Mouse (Mus musculus) heart, embryonic 14.5 days (tissue): Measurements from ENCODE around the gene Tia1. TPM values are rescaled to one million over a fixed set of nuclear protein-coding genes. Genes with fewer than 3 reads are reported as not detected.

Experiments used
- ATAC-seq: fragments of 200-750 bp; cut with Nextera tagmentation; 2 replicates; pipeline ENCODE4 v1.8.0; 2017; ENCODE audit warnings: low read depth, moderate TSS enrichment; ENCODE audit not compliant: insufficient number of reproducible peaks, insufficient read depth, low FRiP score
- H3K27ac ChIP-seq, 2 experiments: fragments of 200-500 bp in 1 of 2; fragments of 300-500 bp in 1 of 2; sonication (generic) in 1 of 2; replicated peaks in 1 of 2; 2 replicates each; pipeline ENCODE4 v1.5.1; 2012 to 2014; ENCODE audit warnings: low read depth in 2 of 2, low read length in 2 of 2, control low read depth in 1 of 2, mild to moderate bottlenecking in 1 of 2, mixed read lengths in 1 of 2; ENCODE audit not compliant: control insufficient read depth in 1 of 2, insufficient read depth in 1 of 2
- H3K27me3 ChIP-seq: fragments of 300-500 bp; sonication (generic); 2 replicates; pipeline ENCODE4 v1.6.1; 2014; ENCODE audit warnings: mild to moderate bottlenecking, low read length, control low read depth; ENCODE audit not compliant: control insufficient read depth, insufficient read depth
- H3K36me3 ChIP-seq: fragments of 300-500 bp; sonication (generic); 2 replicates; pipeline ENCODE4 v1.6.1; 2014; ENCODE audit warnings: mild to moderate bottlenecking, control low read depth, low read length, mixed read lengths; ENCODE audit not compliant: control insufficient read depth, insufficient read depth
- H3K4me1 ChIP-seq, 2 experiments: fragments of 200-500 bp in 1 of 2; fragments of 300-500 bp in 1 of 2; sonication (generic) in 1 of 2; 2 replicates each; pipeline ENCODE4 v1.6.1; 2012 to 2014; ENCODE audit warnings: low read length in 2 of 2, control low read depth in 1 of 2, mixed read lengths in 1 of 2; ENCODE audit not compliant: control insufficient read depth in 2 of 2, insufficient read depth in 2 of 2
- H3K4me2 ChIP-seq: fragments of 300-500 bp; sonication (generic); 2 replicates; pipeline ENCODE4 v1.6.1; 2014; ENCODE audit warnings: mild to moderate bottlenecking, low read length
- H3K4me3 ChIP-seq, 2 experiments: fragments of 200-500 bp in 1 of 2; fragments of 300-500 bp in 1 of 2; sonication (generic) in 1 of 2; 2 replicates each; pipeline ENCODE4 v1.5.1; 2012 to 2014; ENCODE audit warnings: low read length in 2 of 2, mild to moderate bottlenecking in 2 of 2, control low read depth in 1 of 2, low read depth in 1 of 2, moderate library complexity in 1 of 2; ENCODE audit not compliant: control insufficient read depth in 1 of 2, insufficient read depth in 1 of 2
- H3K9ac ChIP-seq: fragments of 300-500 bp; sonication (generic); 2 replicates; pipeline ENCODE4 v1.6.1; 2014; ENCODE audit warnings: mild to moderate bottlenecking, low read length
- H3K9me3 ChIP-seq: fragments of 300-500 bp; sonication (generic); 2 replicates; pipeline ENCODE4 v1.6.1; 2016; ENCODE audit warnings: low read length, control low read depth; ENCODE audit not compliant: control insufficient read depth
- WGBS: fragments of 180-500 bp; shearing (Covaris S2); extraction: QIAGEN DNeasy Blood & Tissue Kit; methylation state at CpG from one replicate; pipeline ENCODE4 v1.1.7; 2014; 5-methylcytosine and 5-hydroxymethylcytosine counted together
- polyA plus RNA-seq: library from polyadenylated mRNA; unstranded; fragments of >200 nt; fragmentation: Nextera tagmentation; extraction: Ambion mirVana; gene quantifications from 2 replicates; pipeline ENCODE4 v1.2.1, GENCODE M21; 2014

The Tia1 gene
- polyA plus RNA-seq, 1 experiment from 2014 or later, result 133 TPM

- Histone ChIP-seq H3K27me3 (no peaks in the 10 kb centered on the region), H3K27ac (peak overlapping the region; percentile 34 to 80), H3K9me3 (no peaks in the 10 kb centered on the region), H3K4me3 (peak overlapping the region; percentile 75 to 76), H3K9ac (peak overlapping the region; percentile 91), H3K36me3 (peaks cover 22% of the 10 kb centered on the region), H3K4me2 (peak overlapping the region; percentile 95), H3K4me1 (peaks cover 13% of the 10 kb centered on the region in 2 experiments)
- WGBS, result 36% methylated on average over 25 of the region's 25 CpGs
- 0 out of 2 replicates have a peak, but pooled peaks have one; percentile 1 for ATAC-seq
Observed at GRCm38 (mm10) chr6:86366125-86366852, 37.7 kb upstream of the Tia1 start.

- no peak overlapping the region for H3K9ac ChIP-seq
- H3K27me3 ChIP-seq, result no peaks in the 10 kb centered on the region
- H3K9me3 ChIP-seq, result no peaks in the 10 kb centered on the region
- ATAC-seq, result no peak
- H3K4me1 ChIP-seq, result peaks cover 13% of the 10 kb centered on the region in 2 experiments
- no peak overlapping the region for H3K4me3 ChIP-seq
- peak overlapping the region; percentile 95 for H3K4me2 ChIP-seq
- H3K36me3 ChIP-seq, result peaks cover 22% of the 10 kb centered on the region
- 51% methylated on average over 2 of the region's 2 CpGs for WGBS
- H3K27ac ChIP-seq, result no peak overlapping the region
Observed at GRCm38 (mm10) chr6:86366853-86367249, 37.2 kb upstream of the Tia1 start.

DNA sequence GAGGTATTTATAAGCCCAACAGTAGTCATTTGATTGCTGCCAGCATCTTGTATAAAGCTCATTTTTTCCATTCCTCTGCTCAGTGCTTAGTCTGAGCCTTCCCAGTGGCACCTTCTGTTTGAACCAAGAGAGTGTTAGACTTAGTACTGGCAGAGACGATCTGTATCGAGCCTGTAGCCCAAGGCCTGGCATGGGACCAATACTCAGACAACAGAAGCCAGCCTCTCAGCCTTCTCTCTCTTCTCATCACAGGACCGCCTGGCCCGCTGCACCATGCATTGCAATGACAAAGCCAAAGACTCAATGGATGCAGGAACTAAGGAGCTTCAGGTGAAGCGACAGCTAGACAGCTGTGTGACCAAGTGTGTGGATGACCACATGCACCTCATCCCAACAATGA, 35.5 kb upstream of the Tia1 start:
- Histone ChIP-seq H3K9me3 (no peaks in the 10 kb centered on the region), H3K27me3 (no peaks in the 10 kb centered on the region), H3K4me1 (peaks cover 13 to 24% of the 10 kb centered on the region in 2 experiments), H3K27ac (no peak overlapping the region), H3K4me3 (no peak overlapping the region), H3K9ac (no peak overlapping the region), H3K36me3 (peaks cover 22% of the 10 kb centered on the region), H3K4me2 (no peak overlapping the region)
- WGBS, result 86% methylated on average over 5 of the region's 5 CpGs
- no peak for ATAC-seq

DNA sequence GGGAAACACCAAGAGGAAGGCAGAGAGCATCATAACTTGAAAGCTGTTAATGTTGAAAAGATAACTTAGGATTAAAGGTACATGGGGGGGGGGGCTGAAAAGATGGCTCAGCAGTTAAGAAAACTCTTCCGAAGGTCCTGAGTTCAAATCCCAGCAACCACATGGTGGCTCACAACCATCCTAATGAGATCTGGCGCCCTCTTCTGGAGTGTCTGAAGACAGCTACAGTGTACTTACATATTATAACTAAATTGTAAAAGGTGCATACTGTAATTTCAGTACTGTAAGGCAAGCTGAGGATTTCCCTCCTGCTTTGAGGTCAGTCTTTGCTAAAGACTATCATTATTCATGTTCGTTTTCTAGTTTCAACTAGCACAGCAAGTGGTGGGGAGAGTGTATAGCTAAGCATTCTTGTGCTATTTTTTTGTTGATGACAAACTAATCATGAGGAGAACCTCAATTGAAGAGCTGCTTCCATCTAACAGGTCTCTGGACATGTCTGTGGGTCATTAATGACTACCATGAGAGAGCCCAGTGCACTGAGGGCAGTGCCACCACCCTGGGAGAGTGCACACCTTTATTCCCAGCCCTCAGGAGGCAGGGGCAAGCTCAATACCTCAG, 33.8 kb upstream of the Tia1 start:
- H3K9me3 ChIP-seq, result no peaks in the 10 kb centered on the region
- H3K9ac ChIP-seq, result peak overlapping the region; percentile 90
- no peak overlapping the region for H3K4me3 ChIP-seq
- WGBS, result 64% methylated on average over 3 of the region's 3 CpGs
- H3K36me3 ChIP-seq, result peaks cover 28% of the 10 kb centered on the region
- no peaks in the 10 kb centered on the region for H3K27me3 ChIP-seq
- H3K27ac ChIP-seq, result no peak overlapping the region
- H3K4me1 ChIP-seq, result peaks cover 11 to 24% of the 10 kb centered on the region in 2 experiments
- H3K4me2 ChIP-seq, result peak overlapping the region; percentile 82
- no peak for ATAC-seq

DNA sequence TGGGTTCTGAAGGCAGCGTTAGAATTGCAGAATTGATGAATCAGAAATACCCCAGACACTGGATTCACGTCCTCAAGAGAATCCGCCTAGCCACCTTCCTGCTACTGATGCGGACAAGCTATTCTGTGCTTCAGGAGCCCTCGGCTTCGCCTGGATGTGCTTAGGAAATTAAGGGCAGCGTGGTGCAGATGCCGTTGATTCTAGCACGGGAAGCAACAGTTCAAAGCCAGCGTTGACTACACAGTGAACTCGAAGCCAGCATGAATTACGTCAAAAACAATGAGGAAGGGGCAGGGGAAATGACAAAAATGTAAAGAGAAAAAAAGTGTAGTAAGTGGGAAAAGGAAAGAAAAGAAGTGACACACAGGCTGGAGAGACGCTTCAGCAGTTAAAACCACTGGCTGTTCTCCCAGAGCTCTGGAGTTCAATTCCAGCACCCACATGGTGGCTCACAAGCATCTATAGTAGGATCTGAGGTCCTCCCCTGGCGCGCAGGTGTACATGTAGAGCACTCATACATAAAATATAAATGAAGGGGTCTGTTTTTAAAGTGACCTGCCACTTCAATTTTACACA, 33.2 kb upstream of the Tia1 start, which contains the start of gene Snrpg:
Snrpg (plus strand) TSS at position 541 of the 576 bp plus-strand sequence.
- 17% methylated on average over 15 of the region's 15 CpGs for WGBS
- peaks cover 11 to 24% of the 10 kb centered on the region in 2 experiments for H3K4me1 ChIP-seq
- H3K4me2 ChIP-seq, result peak within 1 kb of the TSS; percentile 82
- H3K27ac ChIP-seq, result peak within 1 kb of the TSS; percentile 78 to 83
- no peak for ATAC-seq
- H3K9me3 ChIP-seq, result no peaks in the 10 kb centered on the region
- peak within 1 kb of the TSS; percentile 90 for H3K9ac ChIP-seq
- peak within 1 kb of the TSS; percentile 83 to 85 for H3K4me3 ChIP-seq
- H3K36me3 ChIP-seq, result peaks cover 31% of the 10 kb centered on the region
- no peaks in the 10 kb centered on the region for H3K27me3 ChIP-seq

DNA sequence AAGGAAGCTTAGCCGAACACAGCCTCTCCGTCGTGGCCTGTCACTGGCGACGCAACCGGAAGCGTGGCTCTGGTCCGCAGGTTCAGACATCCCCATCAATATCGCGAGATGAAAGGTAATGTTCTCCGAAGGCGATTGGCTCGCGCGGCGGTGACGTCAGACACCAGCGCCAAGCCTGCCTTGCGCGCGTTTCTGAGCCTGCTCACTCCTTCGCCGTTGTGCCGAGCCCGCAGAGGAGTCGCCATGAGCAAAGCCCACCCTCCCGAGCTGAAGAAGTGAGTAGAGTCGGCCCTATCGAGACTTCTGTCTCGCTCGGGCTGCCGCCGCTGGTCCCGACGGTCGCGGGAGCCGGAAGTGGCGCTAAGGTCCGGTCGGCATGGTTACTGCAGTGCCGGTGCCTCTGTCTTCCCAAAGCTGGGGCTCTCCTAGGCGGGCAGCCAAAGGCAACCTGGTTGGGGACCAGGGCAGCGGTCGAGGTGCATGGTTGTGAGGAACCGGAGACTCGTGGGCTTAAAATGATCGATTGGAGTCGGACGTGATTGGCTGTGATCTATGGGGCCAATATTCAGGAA, 32.6 kb upstream of the Tia1 start:
- Histone ChIP-seq H3K4me3 (peak overlapping the region; percentile 83 to 85), H3K9me3 (no peaks in the 10 kb centered on the region), H3K9ac (peak overlapping the region; percentile 90), H3K27ac (peak overlapping the region; percentile 78 to 83), H3K27me3 (no peaks in the 10 kb centered on the region), H3K36me3 (peaks cover 36% of the 10 kb centered on the region), H3K4me1 (peaks cover 8 to 19% of the 10 kb centered on the region in 2 experiments), H3K4me2 (peak overlapping the region; percentile 82)
- peak; percentile 94 for ATAC-seq
- WGBS, result under 1% methylated on average over 50 of the region's 50 CpGs

GRCm38 (mm10) chr6:86371950-86372516, 32.0 kb upstream of the Tia1 start:
- Histone ChIP-seq H3K9me3 (no peaks in the 10 kb centered on the region), H3K4me3 (peak overlapping the region; percentile 83 to 85), H3K27me3 (no peaks in the 10 kb centered on the region), H3K4me1 (peaks cover 5 to 13% of the 10 kb centered on the region in 2 experiments), H3K9ac (peak overlapping the region; percentile 90), H3K4me2 (peak overlapping the region; percentile 75), H3K36me3 (peaks cover 43% of the 10 kb centered on the region), H3K27ac (peak overlapping the region in 1 of 2 experiments; percentile 83; a peak in 1 of 4 replicates)
- ATAC-seq, result no peak
- 3% methylated on average over 12 of the region's 12 CpGs for WGBS
